Comparison of ENCODE assay signal across 9 mouse cellular contexts in genomic region chr16:4597296-4597695, GRCm38 (mm10). TPM values are rescaled to one million over a fixed set of nuclear protein-coding genes. Genes with fewer than 3 reads are reported as not detected.
A peak's percentile ranks its signal among the peaks of the same experiment; 100 is the strongest.
DNase-seq lines count a peak whose midpoint lies in the region; ATAC-seq and TF ChIP-seq lines count a peak whose summit lies in the region.
"Had no signal": no experiment of that assay in that cellular context is flagged by ENCODE, and none has a peak within 500 bp of the region (broad histone marks: within the 10 kb centered on the region; RNA-seq: fewer than 3 reads in every experiment).

No protein-coding gene starts in this region.

- no peak overlapping the region for H3K4me3 ChIP-seq in lung, adult 2 months (replicated peaks; ENCODE audit: extremely low read depth, low read depth, low read length)
- no peak overlapping the region for H3K4me3 ChIP-seq in heart, embryonic 14.5 days (ENCODE audit: control insufficient read depth in 1 of 2, insufficient read depth in 1 of 2, low read depth in 1 of 2, low read length in 2 of 2)
- H3K4me3 ChIP-seq in limb, embryonic 12.5 days (replicated peaks) = peak overlapping the region; percentile 89
- H3K4me3 ChIP-seq in stomach, embryonic 14.5 days (ENCODE audit: low read depth, low read length) = peak overlapping the region; percentile 10; the same call in 1 of the 2 replicates

- no peaks in the 10 kb centered on the region for H3K27me3 ChIP-seq in heart, embryonic 14.5 days (ENCODE audit: control insufficient read depth, insufficient read depth, low read length)
- H3K27me3 ChIP-seq in limb, embryonic 12.5 days = no peaks in the 10 kb centered on the region
- H3K27me3 ChIP-seq in stomach, embryonic 14.5 days (ENCODE audit: control insufficient read depth, insufficient read depth, low read length) = no peaks in the 10 kb centered on the region

- no peaks in the 10 kb centered on the region for H3K36me3 ChIP-seq in heart, embryonic 14.5 days (ENCODE audit: control insufficient read depth, insufficient read depth, low read length)
- no peaks in the 10 kb centered on the region for H3K36me3 ChIP-seq in limb, embryonic 12.5 days
- H3K36me3 ChIP-seq in stomach, embryonic 14.5 days (ENCODE audit: control insufficient read depth, insufficient read depth, low read length) = no peaks in the 10 kb centered on the region
- H3K36me3 ChIP-seq: G1E had no signal

- H3K27ac ChIP-seq in heart, embryonic 14.5 days (replicated peaks in 1 of 2; ENCODE audit: control insufficient read depth in 1 of 2, insufficient read depth in 1 of 2, low read depth in 2 of 2, low read length in 2 of 2) = 0 out of 4 replicates have a peak overlapping the region, but pooled peaks of 1 of the 2 experiments have one; percentile 25
- peak overlapping the region; percentile 78 for H3K27ac ChIP-seq in limb, embryonic 12.5 days
- peak overlapping the region; percentile 36; the same call in 1 of the 2 replicates for H3K27ac ChIP-seq in stomach, embryonic 14.5 days (ENCODE audit: low read length)

- TF ChIP-seq CTCF in lung, adult 2 months (IDR thresholded peaks at IDR 0.05; ENCODE audit: insufficient read depth, low read length) = no peak

- peak overlapping the region; percentile 51 for H3K9ac ChIP-seq in heart, embryonic 14.5 days (ENCODE audit: low read length)
- peak overlapping the region; percentile 40 for H3K9ac ChIP-seq in limb, embryonic 12.5 days (replicated peaks)
- H3K9ac ChIP-seq in stomach, embryonic 14.5 days (replicated peaks; ENCODE audit: low read depth, low read length) = no peak overlapping the region

- H3K4me2 ChIP-seq in heart, embryonic 14.5 days (ENCODE audit: low read length) = peak overlapping the region; percentile 91
- peak overlapping the region; percentile 99 for H3K4me2 ChIP-seq in limb, embryonic 12.5 days
- peak overlapping the region; percentile 96 for H3K4me2 ChIP-seq in stomach, embryonic 14.5 days (replicated peaks; ENCODE audit: low read depth, low read length)

- DNase-seq in lung, adult 2 months = peak; percentile 22
- no peak for DNase-seq in lung, postnatal 14 days
- no peak for DNase-seq in frontal cortex, postnatal 10 days (ENCODE audit: low spot score in 2 of 2)
- no peak for DNase-seq in embryo, embryonic 10 days (ENCODE audit: low spot score)
- DNase-seq in left cerebral cortex, adult 9 months (ENCODE audit: low spot score in 2 of 2) = no peak

- H3K4me1 ChIP-seq in lung, adult 2 months (ENCODE audit: control insufficient read depth, insufficient read depth, low read length) = peaks cover 24% of the 10 kb centered on the region
- peaks cover 71 to 75% of the 10 kb centered on the region in 2 experiments for H3K4me1 ChIP-seq in heart, embryonic 14.5 days (ENCODE audit: control insufficient read depth in 2 of 2, insufficient read depth in 2 of 2, low read length in 2 of 2)
- H3K4me1 ChIP-seq in limb, embryonic 12.5 days (replicated peaks) = peaks cover 87% of the 10 kb centered on the region
- peaks cover 75% of the 10 kb centered on the region for H3K4me1 ChIP-seq in stomach, embryonic 14.5 days (ENCODE audit: control insufficient read depth, insufficient read depth, low read length)

- WGBS in lung, adult 2 months = 52% methylated on average over 7 of the region's 7 CpGs
- WGBS in heart, embryonic 14.5 days = 50% methylated on average over 7 of the region's 7 CpGs
- 45% methylated on average over 7 of the region's 7 CpGs for WGBS in limb, embryonic 12.5 days
- 52% methylated on average over 7 of the region's 7 CpGs for WGBS in stomach, embryonic 14.5 days

- no peak for TF ChIP-seq POLR2A in lung, adult 2 months (IDR thresholded peaks at IDR 0.05; ENCODE audit: borderline replicate concordance, extremely low read depth, low read depth, low read length)

- no peaks in the 10 kb centered on the region for H3K9me3 ChIP-seq in heart, embryonic 14.5 days (ENCODE audit: control insufficient read depth, low read length)
- no peaks in the 10 kb centered on the region for H3K9me3 ChIP-seq in limb, embryonic 12.5 days
- no peaks in the 10 kb centered on the region for H3K9me3 ChIP-seq in stomach, embryonic 14.5 days (ENCODE audit: control insufficient read depth, low read depth, low read length)
- H3K9me3 ChIP-seq: G1E had no signal

- ATAC-seq in heart, embryonic 14.5 days (ENCODE audit: insufficient number of reproducible peaks, insufficient read depth, low FRiP score, low read depth) = no peak
- ATAC-seq in limb, embryonic 12.5 days (ENCODE audit: insufficient number of reproducible peaks, insufficient read depth, low FRiP score, low TSS enrichment, low read depth) = no peak
- ATAC-seq in stomach, embryonic 14.5 days (ENCODE audit: insufficient number of reproducible peaks, insufficient read depth, low FRiP score, low read depth) = no peak

RNA-seq across cellular contexts. Expression of gene Glis2, which starts 2.8 kb away (rescaled TPM):
- 66.5 and 76.4 TPM in 2 replicates for polyA plus RNA-seq in lung, adult 2 months (2012; rRNA removed)
- 17.8 and 21.4 TPM in 2 replicates for polyA plus RNA-seq in heart, embryonic 14.5 days (2014; fragmentation: Nextera tagmentation; extraction: Ambion mirVana)
- polyA plus RNA-seq in limb, embryonic 12.5 days (2016; fragmentation: Nextera tagmentation; extraction: Ambion mirVana) = 28.4 and 32.6 TPM in 2 replicates
- 31.0 and 34.7 TPM in 2 replicates for polyA plus RNA-seq in stomach, embryonic 14.5 days (2014; fragmentation: Nextera tagmentation; extraction: Ambion mirVana)

RNA-seq across cellular contexts. Expression of gene Pam16, which starts 27.5 kb away (rescaled TPM):
- 8.4 and 12.3 TPM in 2 replicates for polyA plus RNA-seq in lung, adult 2 months (2012; rRNA removed)
- polyA plus RNA-seq in heart, embryonic 14.5 days (2014; fragmentation: Nextera tagmentation; extraction: Ambion mirVana) = 157 and 165 TPM in 2 replicates
- 111 and 120 TPM in 2 replicates for polyA plus RNA-seq in limb, embryonic 12.5 days (2016; fragmentation: Nextera tagmentation; extraction: Ambion mirVana)
- polyA plus RNA-seq in stomach, embryonic 14.5 days (2014; fragmentation: Nextera tagmentation; extraction: Ambion mirVana) = 84.7 and 85.5 TPM in 2 replicates

RNA-seq across cellular contexts. Expression of gene Tfap4, which starts 37.6 kb away (rescaled TPM):
- 6.0 and 6.9 TPM in 2 replicates for polyA plus RNA-seq in lung, adult 2 months (2012; rRNA removed)
- 2.5 and 4.1 TPM in 2 replicates for polyA plus RNA-seq in heart, embryonic 14.5 days (2014; fragmentation: Nextera tagmentation; extraction: Ambion mirVana)
- 29.1 and 31.0 TPM in 2 replicates for polyA plus RNA-seq in limb, embryonic 12.5 days (2016; fragmentation: Nextera tagmentation; extraction: Ambion mirVana)
- 24.9 and 25.7 TPM in 2 replicates for polyA plus RNA-seq in stomach, embryonic 14.5 days (2014; fragmentation: Nextera tagmentation; extraction: Ambion mirVana)

RNA-seq across cellular contexts. Expression of gene Vasn, which starts 42.4 kb away (rescaled TPM):
- 86.4 and 91.1 TPM in 2 replicates for polyA plus RNA-seq in lung, adult 2 months (2012; rRNA removed)
- 11.9 and 12.8 TPM in 2 replicates for polyA plus RNA-seq in heart, embryonic 14.5 days (2014; fragmentation: Nextera tagmentation; extraction: Ambion mirVana)
- 29.4 and 30.4 TPM in 2 replicates for polyA plus RNA-seq in limb, embryonic 12.5 days (2016; fragmentation: Nextera tagmentation; extraction: Ambion mirVana)
- 17.5 and 20.4 TPM in 2 replicates for polyA plus RNA-seq in stomach, embryonic 14.5 days (2014; fragmentation: Nextera tagmentation; extraction: Ambion mirVana)

RNA-seq across cellular contexts. Expression of gene Dnaja3, which starts 42.5 kb away (rescaled TPM):
- 16.1 and 21.2 TPM in 2 replicates for polyA plus RNA-seq in lung, adult 2 months (2012; rRNA removed)
- polyA plus RNA-seq in heart, embryonic 14.5 days (2014; fragmentation: Nextera tagmentation; extraction: Ambion mirVana) = 68.9 and 70.3 TPM in 2 replicates
- polyA plus RNA-seq in limb, embryonic 12.5 days (2016; fragmentation: Nextera tagmentation; extraction: Ambion mirVana) = 55.1 and 58.0 TPM in 2 replicates
- 57.8 and 61.6 TPM in 2 replicates for polyA plus RNA-seq in stomach, embryonic 14.5 days (2014; fragmentation: Nextera tagmentation; extraction: Ambion mirVana)

Comparison
In these comparisons a context has a peak if more than half of its experiments do, and no peak if none do; other contexts are left out.
1. H3K4me3 ChIP-seq: peak in limb, embryonic 12.5 days (single experiment) and stomach, embryonic 14.5 days (single experiment); none in lung, adult 2 months (single experiment) and heart, embryonic 14.5 days (0 of 2).
2. Peak in every context shown above with its lines, with median percentiles within 50 percentile points of each other: H3K4me2 ChIP-seq.